Mouse (Mus musculus) megakaryocyte, adult 5-6 weeks (primary cell): ENCODE data around the gene Atp6v1b1. TPM values are rescaled to one million over a fixed set of nuclear protein-coding genes. Genes with fewer than 3 reads are reported as not detected.
"Not testable (repeated sequence)": the region's sequence is repeated elsewhere in the genome, so short reads cannot be mapped to it uniquely, and the experiment has no call there.

Experiments used
- ATAC-seq: 2 replicates; pipeline ENCODE4 v1.8.0; 2016; ENCODE audit warnings: mild to moderate bottlenecking, inconsistent platforms; ENCODE audit not compliant: poor library complexity, severe bottlenecking
- total RNA-seq, 2 experiments: library from RNA; stranded (forward) in 1 of 2; stranded (reverse) in 1 of 2; fragments of 153-499, 151-499 nt in 1 of 2; fragments of 221-1000, 200-1000 nt in 1 of 2; gene quantifications; 2 replicates each; pipeline versions ENCODE4 v1.2.3 to v1.2.4; 2015 to 2017

The Atp6v1b1 gene
- total RNA-seq, 2 experiments from 2014 or later = not detected

DNA sequence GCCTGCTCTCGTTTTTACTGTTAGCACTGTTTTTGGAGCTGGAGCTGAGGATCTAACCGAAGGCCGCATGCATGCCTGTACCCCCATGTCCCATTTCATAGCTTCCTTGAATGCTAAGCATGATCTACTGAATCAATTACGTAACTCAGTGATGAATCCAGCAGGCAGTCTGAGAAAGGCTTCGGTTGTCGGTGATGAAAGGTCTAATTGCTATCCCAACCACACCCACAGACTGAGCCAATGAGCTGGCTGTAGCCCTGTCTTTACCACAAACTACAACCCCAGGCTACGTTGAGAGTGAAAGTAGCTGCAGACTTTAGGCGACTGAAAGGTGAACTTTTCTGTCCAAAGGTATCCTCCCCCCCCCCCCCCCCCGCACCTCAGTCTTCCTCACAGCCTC is 31.3 kb downstream of the Atp6v1b1 start:
- peak; percentile 45 for ATAC-seq

DNA sequence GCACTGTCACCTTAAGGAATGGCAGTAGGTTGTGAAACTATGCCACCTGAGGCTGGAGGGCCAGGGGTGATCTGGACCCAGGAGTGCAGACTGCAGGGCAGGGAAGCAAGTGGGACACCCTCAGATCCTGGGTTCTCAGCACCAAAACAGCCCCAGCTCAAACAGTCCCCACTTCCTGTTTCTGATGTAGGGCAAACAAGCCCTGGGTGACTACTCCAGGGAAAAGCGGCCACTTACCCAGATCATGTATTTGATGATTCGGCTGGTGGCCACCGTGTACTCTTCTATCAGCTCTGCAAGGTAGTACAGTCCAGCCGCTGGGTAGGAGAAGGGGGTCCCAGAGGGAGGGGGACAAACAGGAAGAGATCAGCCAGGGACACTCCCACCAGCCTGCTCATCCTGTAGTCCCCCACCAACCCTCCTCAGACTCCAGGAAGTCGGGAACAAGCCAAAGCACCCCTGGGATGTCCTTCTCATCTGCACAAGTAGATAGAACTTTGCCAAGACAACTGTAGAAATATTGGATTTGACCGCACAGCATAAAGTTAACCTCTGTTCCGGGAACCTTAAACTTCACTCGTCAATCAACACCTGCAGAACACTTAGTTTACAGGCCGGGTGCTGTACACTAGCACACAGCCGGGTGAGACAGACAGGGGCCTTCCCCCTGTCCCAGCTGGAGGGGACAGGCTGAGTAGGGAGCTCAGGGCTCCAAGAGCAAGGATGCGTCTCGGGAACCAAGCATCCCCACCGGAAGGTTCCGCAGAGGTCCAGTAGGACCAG is 32.2 kb downstream of the Atp6v1b1 start:
- peak; percentile 28; the same call in 1 of the 2 replicates for ATAC-seq

GRCm38 (mm10) chr6:83775638-83776293 is 33.0 kb downstream of the Atp6v1b1 start, which contains the start of gene Tex261:
Tex261 (minus strand) TSS chr6:83775813.
- peak; percentile 81 for ATAC-seq

GRCm38 (mm10) chr6:83778306-83778705 is 35.5 kb downstream of the Atp6v1b1 start:
- ATAC-seq = no peak

DNA sequence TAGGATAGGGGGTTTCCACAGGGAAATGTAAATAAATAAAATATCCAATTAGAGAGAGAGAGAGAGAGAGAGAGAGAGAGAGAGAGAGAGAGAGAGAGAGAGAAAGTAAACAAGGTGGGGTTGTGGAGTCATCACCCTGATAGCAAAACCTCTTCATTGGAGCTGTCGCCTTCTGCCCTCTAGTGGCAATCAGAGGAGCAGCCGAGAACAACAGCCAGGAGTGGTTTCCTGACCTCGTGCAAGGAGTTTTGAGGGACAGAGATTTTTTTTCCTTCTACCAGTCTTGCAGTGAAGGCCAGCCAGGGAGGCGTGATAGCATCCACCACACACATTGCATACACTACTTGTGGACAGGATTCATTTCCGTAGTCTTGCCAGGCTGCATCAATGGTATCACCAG is 36.2 kb downstream of the Atp6v1b1 start:
- ATAC-seq = peak; percentile 48

GRCm38 (mm10) chr6:83786426-83786825 is 43.6 kb downstream of the Atp6v1b1 start:
- peak; percentile 41 for ATAC-seq

DNA sequence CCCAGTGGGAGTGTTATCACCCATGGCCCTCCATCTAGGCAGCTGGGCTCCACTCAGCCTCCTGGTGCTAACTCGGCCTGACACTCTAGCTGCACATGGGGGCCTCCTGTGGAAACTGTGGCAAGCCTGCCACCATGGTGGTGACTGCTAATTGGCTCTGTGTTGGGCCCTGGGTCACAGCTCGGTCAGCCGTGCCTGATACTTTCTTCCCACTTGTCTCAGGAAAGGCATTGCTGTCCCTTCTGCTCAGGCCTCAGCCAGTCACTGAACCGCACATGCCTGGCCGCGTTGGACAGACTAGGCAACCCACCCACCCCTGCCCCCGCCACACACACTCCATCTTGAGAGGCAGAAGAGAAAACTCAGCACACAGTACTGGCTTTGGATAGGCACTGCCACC is 45.8 kb downstream of the Atp6v1b1 start:
- ATAC-seq = no peak

DNA sequence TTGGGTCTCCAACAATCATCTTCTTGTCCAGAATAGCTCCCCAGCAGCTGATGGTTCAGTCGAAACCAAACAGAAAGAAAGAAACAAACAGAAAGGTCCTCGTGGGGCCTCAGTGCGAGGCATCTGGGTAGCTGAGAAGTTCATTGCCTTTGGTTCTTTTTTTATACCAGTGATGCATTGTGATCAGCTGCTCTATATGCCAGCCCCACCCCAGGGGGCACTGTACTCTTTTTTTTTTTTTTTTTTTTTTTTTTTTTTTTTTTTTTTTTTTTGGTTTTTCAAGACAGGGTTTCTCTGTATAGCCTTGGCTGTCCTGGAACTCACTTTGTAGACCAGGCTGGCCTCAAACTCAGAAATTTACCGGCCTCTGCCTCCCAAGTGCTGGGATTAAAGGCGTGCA is 47.7 kb downstream of the Atp6v1b1 start:
- not testable (repeated sequence) for ATAC-seq

GRCm38 (mm10) chr6:83791251-83791890 is 48.6 kb downstream of the Atp6v1b1 start:
- ATAC-seq = no peak

DNA sequence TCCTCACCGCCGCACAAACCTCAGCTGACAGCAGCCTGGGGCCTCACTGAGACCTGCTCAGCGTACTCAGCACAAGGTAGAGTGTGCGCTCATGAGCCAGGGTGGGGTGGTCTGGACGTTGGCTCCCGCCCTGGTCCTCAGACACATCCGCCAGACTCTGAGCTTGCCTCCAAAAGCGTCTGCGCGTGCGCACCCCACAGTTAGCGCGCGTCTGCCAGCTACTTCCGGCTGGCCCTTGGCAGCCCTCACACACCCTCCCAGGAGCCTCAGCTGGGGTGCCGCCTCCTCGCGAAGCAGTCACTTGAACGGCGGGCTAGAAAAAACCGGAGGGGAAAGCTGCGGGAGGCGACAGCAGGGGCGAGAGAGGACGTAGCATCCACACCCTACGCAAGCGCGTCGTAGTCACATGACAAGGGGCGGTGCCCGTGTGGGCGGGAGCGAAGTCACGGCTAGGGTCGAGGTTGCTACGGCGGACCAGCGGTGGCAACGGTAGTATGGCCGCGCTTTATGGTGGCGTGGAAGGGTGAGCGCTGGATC is 52.0 kb downstream of the Atp6v1b1 start, which contains the start of gene Nagk:
Gene Nagk, plus strand, starts transcription at position 223 of the 537 bp plus-strand sequence.
- peak; percentile 87 for ATAC-seq

- ATAC-seq = peak; percentile 13; the same call in 1 of the 2 replicates
Measured at GRCm38 (mm10) chr6:83795492-83795900, 52.7 kb downstream of the Atp6v1b1 start.

DNA sequence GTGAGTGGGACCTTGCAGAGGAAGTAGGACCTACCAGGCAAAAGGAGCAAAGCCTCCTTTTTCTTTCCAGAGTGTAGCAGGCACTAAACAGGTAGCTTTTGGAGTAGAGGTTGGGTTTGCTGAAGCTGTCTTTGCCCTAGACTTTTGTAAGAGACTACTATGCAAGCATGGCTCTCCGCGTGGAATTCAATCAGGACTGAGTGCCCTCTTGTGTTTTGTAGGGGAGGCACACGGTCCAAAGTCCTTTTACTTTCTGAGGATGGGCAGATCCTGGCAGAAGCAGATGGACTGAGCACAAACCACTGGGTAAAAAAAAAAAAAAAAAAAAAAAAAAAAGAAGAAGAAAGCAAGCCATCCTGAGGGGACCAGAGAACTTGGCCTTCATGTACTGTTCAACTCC is 53.9 kb downstream of the Atp6v1b1 start:
- no peak for ATAC-seq

GRCm38 (mm10) chr6:83802033-83802432 is 59.2 kb downstream of the Atp6v1b1 start:
- no peak for ATAC-seq

DNA sequence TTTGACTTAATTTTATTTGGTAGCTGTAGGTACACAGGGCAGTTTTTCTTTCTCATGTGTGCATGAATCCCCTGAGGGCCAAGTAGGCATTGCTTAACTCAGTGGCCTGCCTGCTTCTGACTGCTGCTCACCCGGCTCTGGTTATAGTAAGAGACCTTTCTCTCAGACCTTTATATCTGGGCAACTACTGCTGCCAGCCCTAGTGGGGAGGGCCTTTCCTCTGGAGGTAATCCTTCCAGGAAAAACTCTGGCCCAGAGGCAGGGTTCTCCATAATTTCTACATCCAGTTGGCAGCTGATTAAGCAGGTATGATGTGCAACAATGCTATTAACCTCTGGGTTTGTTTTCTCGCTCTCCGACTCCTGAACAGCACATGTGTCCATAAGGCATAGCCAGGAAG is 60.1 kb downstream of the Atp6v1b1 start:
- no peak for ATAC-seq

Other genes starting within 250 kb of the Atp6v1b1 start
- gene Dguok, start 236.0 kb upstream of the Atp6v1b1 start, total RNA-seq (2015) = 39.1 and 55.5 TPM in 2 replicates
- gene Dguok, start 236.0 kb upstream of the Atp6v1b1 start, total RNA-seq (2017) = 33.3 and 34.4 TPM in 2 replicates
- gene Actg2, start 206.7 kb upstream of the Atp6v1b1 start, total RNA-seq (2015) = not detected in 2 replicates
- not detected in 2 replicates for gene Actg2, start 206.7 kb upstream of the Atp6v1b1 start, total RNA-seq (2017)
- 46.6 and 48.9 TPM in 2 replicates for gene Stambp, start 170.3 kb upstream of the Atp6v1b1 start, total RNA-seq (2015)
- 9.0 and 18.0 TPM in 2 replicates for gene Stambp, start 170.3 kb upstream of the Atp6v1b1 start, total RNA-seq (2017)
- gene Clec4f, start 86.8 kb upstream of the Atp6v1b1 start, total RNA-seq (2015) = not detected in 2 replicates
- gene Clec4f, start 86.8 kb upstream of the Atp6v1b1 start, total RNA-seq (2017) = not detected in 2 replicates
- gene Cd207, start 65.1 kb upstream of the Atp6v1b1 start, total RNA-seq (2015) = not detected in 2 replicates
- gene Cd207, start 65.1 kb upstream of the Atp6v1b1 start, total RNA-seq (2017) = not detected in 2 replicates
- not detected in 2 replicates for gene Vax2, start 31.7 kb upstream of the Atp6v1b1 start, total RNA-seq (2015)
- not detected in 2 replicates for gene Vax2, start 31.7 kb upstream of the Atp6v1b1 start, total RNA-seq (2017)
- gene Ankrd53, start 19.7 kb downstream of the Atp6v1b1 start, total RNA-seq (2015) = not detected in 2 replicates
- not detected in 2 replicates for gene Ankrd53, start 19.7 kb downstream of the Atp6v1b1 start, total RNA-seq (2017)
- gene Tex261, start 32.8 kb downstream of the Atp6v1b1 start, total RNA-seq (2015) = 58.9 and 59.1 TPM in 2 replicates
- 38.2 and 44.0 TPM in 2 replicates for gene Tex261, start 32.8 kb downstream of the Atp6v1b1 start, total RNA-seq (2017)
- gene Nagk, start 52.0 kb downstream of the Atp6v1b1 start, total RNA-seq (2015) = 31.7 and 34.7 TPM in 2 replicates
- 24.5 and 28.3 TPM in 2 replicates for gene Nagk, start 52.0 kb downstream of the Atp6v1b1 start, total RNA-seq (2017)
- gene Paip2b, start 88.8 kb downstream of the Atp6v1b1 start, total RNA-seq (2015) = 4.5 and 4.8 TPM in 2 replicates
- gene Paip2b, start 88.8 kb downstream of the Atp6v1b1 start, total RNA-seq (2017) = 6.5 and 7.4 TPM in 2 replicates
- gene Zfp638, start 124.1 kb downstream of the Atp6v1b1 start, total RNA-seq (2015) = 173 and 186 TPM in 2 replicates
- gene Zfp638, start 124.1 kb downstream of the Atp6v1b1 start, total RNA-seq (2017) = 175 and 190 TPM in 2 replicates